Mouse (Mus musculus): ENCODE data around the gene Mydgf. TPM values are rescaled to one million over a fixed set of nuclear protein-coding genes. Genes with fewer than 3 reads are reported as not detected.

Mydgf gene
- 67.7 and 71.2 TPM in 2 replicates for polyA plus RNA-seq (2014; fragmentation: Nextera tagmentation; extraction: Ambion mirVana)

DNA sequence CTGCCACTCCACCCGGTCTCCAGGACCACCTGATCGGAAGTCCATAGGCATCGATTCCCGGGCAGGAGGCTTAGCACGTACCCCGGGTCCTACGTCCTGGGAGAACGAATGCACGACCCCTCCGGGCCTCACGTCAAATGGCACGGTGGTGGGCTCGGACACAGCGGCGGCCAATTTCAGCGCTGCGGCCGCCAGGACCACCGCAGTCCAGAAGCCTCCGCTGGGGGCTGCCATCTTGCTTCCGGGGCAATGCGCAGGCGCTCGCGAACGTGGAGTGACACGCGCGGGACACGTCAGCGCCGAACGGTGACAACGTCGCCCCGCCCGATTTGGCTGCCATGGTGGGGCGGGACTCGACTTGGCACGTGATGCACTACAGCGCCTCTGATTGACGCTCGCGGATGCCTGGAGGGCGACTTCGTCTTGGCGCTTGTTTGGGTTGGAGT, at the start of gene Mydgf:
TSS of gene Mydgf (minus strand) at position 263 of the 446 bp plus-strand sequence.
- peak; percentile 85 for ATAC-seq (ENCODE audit: insufficient read depth, low FRiP score, low TSS enrichment)

DNA sequence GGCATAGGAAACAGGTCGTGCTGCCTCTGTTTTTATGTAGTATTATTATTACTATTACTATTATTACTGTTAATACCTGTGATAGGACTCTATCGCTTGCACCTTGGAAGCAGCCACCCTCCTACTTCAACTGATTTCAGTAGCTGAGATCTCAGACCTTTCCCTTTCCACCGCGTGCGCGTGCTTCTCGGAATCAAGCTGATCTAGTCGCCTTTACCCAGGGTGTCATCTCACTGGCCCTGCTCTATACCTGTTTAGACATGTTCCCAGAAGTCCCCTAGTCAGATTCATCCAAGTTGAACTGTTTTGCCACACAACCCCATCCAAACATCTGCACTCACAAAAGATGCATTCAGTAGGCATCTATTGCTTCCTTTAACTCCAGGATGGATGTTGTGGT, 49.7 kb upstream of the Mydgf start:
- Histone ChIP-seq H3K4me2 (ENCODE audit: low read depth) (no peak overlapping the region), H3K9me3 (ENCODE audit: control insufficient read depth, low read length) (no peaks in the 10 kb centered on the region), H3K4me1 (ENCODE audit: control insufficient read depth, insufficient read depth, low read length) (peaks cover 4% of the 10 kb centered on the region; the same call in 1 of the 2 replicates), H3K36me3 (ENCODE audit: control insufficient read depth, insufficient read depth, low read length) (no peaks in the 10 kb centered on the region), H3K9ac (ENCODE audit: low read length) (no peak overlapping the region), H3K4me3 (ENCODE audit: low read depth, low read length) (no peak overlapping the region), H3K27ac (ENCODE audit: low read depth, low read length) (no peak overlapping the region), H3K27me3 (ENCODE audit: control insufficient read depth, insufficient read depth, low read length) (no peaks in the 10 kb centered on the region)
- DNase-seq (ENCODE audit: low spot score) (no peak), ATAC-seq (ENCODE audit: insufficient read depth, low FRiP score, low TSS enrichment) (peak; percentile 22; the same call in 1 of the 2 replicates)
- WGBS, result 53% methylated on average over 8 of the region's 8 CpGs

More for the DNA sequence above, at the start of gene Mydgf:
- under 1% methylated on average over 47 of the region's 47 CpGs for WGBS
- Histone ChIP-seq H3K9ac (ENCODE audit: low read length) (peak within 1 kb of the TSS; percentile 77), H3K9me3 (ENCODE audit: control insufficient read depth, low read length) (no peaks in the 10 kb centered on the region), H3K4me1 (ENCODE audit: control insufficient read depth, insufficient read depth, low read length) (peaks cover 18% of the 10 kb centered on the region), H3K27me3 (ENCODE audit: control insufficient read depth, insufficient read depth, low read length) (no peaks in the 10 kb centered on the region), H3K4me3 (ENCODE audit: low read depth, low read length) (peak within 1 kb of the TSS; percentile 82), H3K36me3 (ENCODE audit: control insufficient read depth, insufficient read depth, low read length) (peaks cover 6% of the 10 kb centered on the region; the same call in 1 of the 2 replicates), H3K4me2 (ENCODE audit: low read depth) (peak within 1 kb of the TSS; percentile 74), H3K27ac (ENCODE audit: low read depth, low read length) (no peak within 1 kb of the TSS)
- DNase-seq (ENCODE audit: low spot score), result peak; percentile 95

DNA sequence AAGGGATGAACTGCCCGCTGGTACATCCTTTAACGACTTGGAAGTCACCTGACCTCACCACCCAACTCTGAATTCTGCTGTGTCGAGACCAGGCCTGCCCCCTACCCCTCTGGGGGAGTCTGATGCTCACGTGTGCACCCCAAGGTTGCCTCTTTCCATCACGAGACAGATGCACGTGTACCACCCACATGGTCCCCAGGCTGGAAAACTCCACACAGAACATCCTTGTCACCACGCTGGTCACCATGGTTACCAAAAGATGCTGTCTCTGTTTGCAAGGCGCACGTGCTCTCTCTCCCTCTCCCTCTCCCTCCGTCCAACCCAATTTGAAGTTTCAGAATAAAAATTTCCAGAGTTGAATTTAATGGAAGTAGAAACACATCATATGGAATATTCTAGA, 46.2 kb upstream of the Mydgf start:
- Histone ChIP-seq H3K4me3 (ENCODE audit: low read depth, low read length) (no peak overlapping the region), H3K9ac (ENCODE audit: low read length) (no peak overlapping the region), H3K4me2 (ENCODE audit: low read depth) (no peak overlapping the region), H3K27me3 (ENCODE audit: control insufficient read depth, insufficient read depth, low read length) (no peaks in the 10 kb centered on the region), H3K9me3 (ENCODE audit: control insufficient read depth, low read length) (no peaks in the 10 kb centered on the region), H3K4me1 (ENCODE audit: control insufficient read depth, insufficient read depth, low read length) (peaks cover 4% of the 10 kb centered on the region; the same call in 1 of the 2 replicates), H3K36me3 (ENCODE audit: control insufficient read depth, insufficient read depth, low read length) (no peaks in the 10 kb centered on the region), H3K27ac (ENCODE audit: low read depth, low read length) (no peak overlapping the region)
- no peak for ATAC-seq (ENCODE audit: insufficient read depth, low FRiP score, low TSS enrichment)
- DNase-seq (ENCODE audit: low spot score), result no peak
- WGBS, result 70% methylated on average over 10 of the region's 10 CpGs

DNA sequence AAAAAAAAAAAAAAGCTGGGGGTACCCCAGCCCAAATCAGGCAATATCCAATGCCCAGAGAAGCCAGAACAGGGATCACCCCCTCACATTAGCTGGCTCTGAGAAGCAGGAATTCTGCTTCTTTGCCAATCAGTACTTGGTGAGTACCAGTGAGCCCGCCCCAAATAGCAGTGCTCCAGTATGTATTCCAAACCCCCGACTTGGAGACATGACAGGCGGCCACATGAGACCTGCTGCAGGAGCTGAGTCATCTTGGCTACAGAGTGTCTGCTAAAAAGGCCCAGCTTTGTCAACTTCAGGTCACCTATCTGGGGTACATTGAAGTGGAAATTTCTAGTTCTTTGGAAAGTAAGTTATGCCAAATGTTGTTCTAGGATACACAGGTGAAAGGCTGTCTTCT, 42.8 kb upstream of the Mydgf start:
- DNase-seq (ENCODE audit: low spot score) (no peak), ATAC-seq (ENCODE audit: insufficient read depth, low FRiP score, low TSS enrichment) (no peak)
- WGBS, result 73% methylated on average over 3 of the region's 3 CpGs
- H3K27me3 ChIP-seq (ENCODE audit: control insufficient read depth, insufficient read depth, low read length), result no peaks in the 10 kb centered on the region
- no peaks in the 10 kb centered on the region for H3K36me3 ChIP-seq (ENCODE audit: control insufficient read depth, insufficient read depth, low read length)
- no peak overlapping the region for H3K4me2 ChIP-seq (ENCODE audit: low read depth)
- H3K27ac ChIP-seq (ENCODE audit: low read depth, low read length), result no peak overlapping the region
- H3K9me3 ChIP-seq (ENCODE audit: control insufficient read depth, low read length), result no peaks in the 10 kb centered on the region
- H3K9ac ChIP-seq (ENCODE audit: low read length), result no peak overlapping the region
- H3K4me1 ChIP-seq (ENCODE audit: control insufficient read depth, insufficient read depth, low read length), result no peaks in the 10 kb centered on the region
- no peak overlapping the region for H3K4me3 ChIP-seq (ENCODE audit: low read depth, low read length)

GRCm38 (mm10) chr17:56224916-56225315, 41.2 kb upstream of the Mydgf start:
- WGBS, result 41% methylated on average over 1 of the region's 1 CpGs
- H3K27me3 ChIP-seq (ENCODE audit: control insufficient read depth, insufficient read depth, low read length), result no peaks in the 10 kb centered on the region

GRCm38 (mm10) chr17:56219805-56220204, 36.1 kb upstream of the Mydgf start:
- Histone ChIP-seq H3K4me2 (ENCODE audit: low read depth) (no peak overlapping the region), H3K36me3 (ENCODE audit: control insufficient read depth, insufficient read depth, low read length) (no peaks in the 10 kb centered on the region), H3K4me1 (ENCODE audit: control insufficient read depth, insufficient read depth, low read length) (peaks cover 12% of the 10 kb centered on the region), H3K4me3 (ENCODE audit: low read depth, low read length) (no peak overlapping the region), H3K27ac (ENCODE audit: low read depth, low read length) (no peak overlapping the region), H3K9ac (ENCODE audit: low read length) (no peak overlapping the region), H3K9me3 (ENCODE audit: control insufficient read depth, low read length) (no peaks in the 10 kb centered on the region), H3K27me3 (ENCODE audit: control insufficient read depth, insufficient read depth, low read length) (no peaks in the 10 kb centered on the region)
- no peak for ATAC-seq (ENCODE audit: insufficient read depth, low FRiP score, low TSS enrichment)
- WGBS, result 63% methylated on average over 3 of the region's 3 CpGs
- DNase-seq (ENCODE audit: low spot score), result no peak

More at GRCm38 (mm10) chr17:56224916-56225315, 41.2 kb upstream of the Mydgf start:
- no peaks in the 10 kb centered on the region for H3K4me1 ChIP-seq (ENCODE audit: control insufficient read depth, insufficient read depth, low read length)
- no peak overlapping the region for H3K4me3 ChIP-seq (ENCODE audit: low read depth, low read length)
- ATAC-seq (ENCODE audit: insufficient read depth, low FRiP score, low TSS enrichment) (no peak), DNase-seq (ENCODE audit: low spot score) (no peak)
- H3K27ac ChIP-seq (ENCODE audit: low read depth, low read length), result no peak overlapping the region
- no peaks in the 10 kb centered on the region for H3K36me3 ChIP-seq (ENCODE audit: control insufficient read depth, insufficient read depth, low read length)
- H3K4me2 ChIP-seq (ENCODE audit: low read depth), result no peak overlapping the region
- no peaks in the 10 kb centered on the region for H3K9me3 ChIP-seq (ENCODE audit: control insufficient read depth, low read length)
- H3K9ac ChIP-seq (ENCODE audit: low read length), result no peak overlapping the region

GRCm38 (mm10) chr17:56219251-56219650, 35.5 kb upstream of the Mydgf start:
- 48% methylated on average over 12 of the region's 12 CpGs for whole genome bisulfite sequencing
- no peak for DNase-seq (ENCODE audit: low spot score)
- Histone ChIP-seq H3K27ac (ENCODE audit: low read depth, low read length) (peak overlapping the region; percentile 39; the same call in 1 of the 2 replicates), H3K4me3 (ENCODE audit: low read depth, low read length) (peak overlapping the region; percentile 93), H3K9me3 (ENCODE audit: control insufficient read depth, low read length) (no peaks in the 10 kb centered on the region), H3K4me2 (ENCODE audit: low read depth) (peak overlapping the region; percentile 71), H3K36me3 (ENCODE audit: control insufficient read depth, insufficient read depth, low read length) (no peaks in the 10 kb centered on the region), H3K27me3 (ENCODE audit: control insufficient read depth, insufficient read depth, low read length) (no peaks in the 10 kb centered on the region), H3K4me1 (ENCODE audit: control insufficient read depth, insufficient read depth, low read length) (peaks cover 12% of the 10 kb centered on the region), H3K9ac (ENCODE audit: low read length) (peak overlapping the region; percentile 89)
- peak; percentile 38; the same call in 1 of the 2 replicates for ATAC-seq (ENCODE audit: insufficient read depth, low FRiP score, low TSS enrichment)

GRCm38 (mm10) chr17:56218377-56219191, 34.9 kb upstream of the Mydgf start, which contains the start of gene Dpp9:
Gene Dpp9 (minus strand): TSS chr17:56218905.
- Histone ChIP-seq H3K36me3 (ENCODE audit: control insufficient read depth, insufficient read depth, low read length) (no peaks in the 10 kb centered on the region), H3K27ac (ENCODE audit: low read depth, low read length) (peak within 1 kb of the TSS; percentile 75), H3K9ac (ENCODE audit: low read length) (peak within 1 kb of the TSS; percentile 89), H3K9me3 (ENCODE audit: control insufficient read depth, low read length) (no peaks in the 10 kb centered on the region), H3K27me3 (ENCODE audit: control insufficient read depth, insufficient read depth, low read length) (no peaks in the 10 kb centered on the region), H3K4me3 (ENCODE audit: low read depth, low read length) (peak within 1 kb of the TSS; percentile 93), H3K4me2 (ENCODE audit: low read depth) (peak within 1 kb of the TSS; percentile 71), H3K4me1 (ENCODE audit: control insufficient read depth, insufficient read depth, low read length) (peaks cover 12% of the 10 kb centered on the region)
- under 1% methylated on average over 66 of the region's 78 CpGs for WGBS
- ATAC-seq (ENCODE audit: insufficient read depth, low FRiP score, low TSS enrichment) (peak; percentile 100), DNase-seq (ENCODE audit: low spot score) (peak; percentile 91)

All from neural tube, embryonic 11.5 days (tissue).